Mouse (Mus musculus) layer of hippocampus, adult 9-11 months (tissue): ENCODE measurements around the gene Nxf1.
"Not testable (repeated sequence)": the region's sequence is repeated elsewhere in the genome, so short reads cannot be mapped to it uniquely, and the experiment has no call there.

Experiments
- DNase-seq: peaks from one replicate; pipeline ENCODE4 v3.0.0; 2022

The Nxf1 gene

DNA sequence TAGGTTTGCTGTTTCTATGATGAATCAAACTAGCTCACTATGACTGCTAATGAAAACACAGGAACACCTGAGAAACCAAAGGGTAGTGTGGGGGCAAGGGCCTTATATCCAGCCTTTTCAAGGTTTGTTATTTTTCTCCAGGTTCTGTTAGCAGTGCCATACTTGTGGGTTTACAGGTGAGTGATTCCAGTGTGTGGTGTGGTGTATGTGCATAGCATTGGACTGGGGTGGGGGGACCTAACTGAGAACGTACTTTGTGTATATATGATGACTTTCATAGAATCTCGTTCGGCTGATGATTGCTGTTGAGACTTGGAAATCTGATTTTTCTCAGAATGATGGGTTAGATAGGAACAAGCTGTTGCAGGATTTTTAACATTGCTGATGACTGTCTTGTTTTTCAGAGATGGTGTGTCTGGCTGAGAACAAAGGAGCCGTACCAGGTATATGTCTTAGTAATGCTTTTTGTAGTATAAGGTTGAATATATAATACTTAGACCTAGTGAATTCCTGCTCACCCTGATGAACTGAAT lies 31.7 kb upstream of the Nxf1 start:
- DNase-seq: no peak

DNA sequence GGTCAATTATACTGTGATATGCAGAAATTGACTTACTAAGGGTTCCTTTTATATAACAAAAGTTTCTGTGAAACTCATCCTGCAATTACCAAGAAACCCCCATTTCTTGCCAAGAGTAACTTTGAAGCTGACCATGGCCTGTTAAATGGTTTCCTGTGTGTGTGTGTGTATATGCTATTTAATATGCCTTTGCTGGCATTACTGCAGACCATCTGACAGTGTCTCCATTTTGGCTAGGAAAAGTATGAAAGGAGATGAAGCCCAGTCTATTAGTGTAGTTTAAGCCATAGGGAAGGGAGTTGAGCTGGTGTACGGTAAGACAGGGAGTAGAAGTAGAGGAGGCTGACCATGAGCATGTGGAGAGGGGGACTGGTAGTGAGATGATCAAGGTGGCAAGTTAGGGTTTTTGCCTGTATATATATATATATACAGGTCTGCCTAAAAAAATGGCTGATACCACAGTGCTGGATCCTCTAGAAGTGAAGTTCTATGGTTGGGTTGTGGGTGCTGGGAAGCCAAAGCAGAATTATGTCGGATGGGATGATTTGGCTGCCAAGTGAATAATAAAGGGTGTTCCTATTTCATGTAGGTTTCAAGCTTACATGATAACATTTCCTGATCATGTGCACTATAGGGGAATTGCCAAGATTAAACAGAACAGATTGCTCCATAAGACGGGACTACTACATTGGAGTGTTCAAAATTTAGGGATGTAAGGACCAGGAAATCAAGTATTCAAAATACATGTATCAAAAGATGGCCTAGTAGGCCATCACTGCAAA lies 30.1 kb upstream of the Nxf1 start:
- DNase-seq: no peak

DNA sequence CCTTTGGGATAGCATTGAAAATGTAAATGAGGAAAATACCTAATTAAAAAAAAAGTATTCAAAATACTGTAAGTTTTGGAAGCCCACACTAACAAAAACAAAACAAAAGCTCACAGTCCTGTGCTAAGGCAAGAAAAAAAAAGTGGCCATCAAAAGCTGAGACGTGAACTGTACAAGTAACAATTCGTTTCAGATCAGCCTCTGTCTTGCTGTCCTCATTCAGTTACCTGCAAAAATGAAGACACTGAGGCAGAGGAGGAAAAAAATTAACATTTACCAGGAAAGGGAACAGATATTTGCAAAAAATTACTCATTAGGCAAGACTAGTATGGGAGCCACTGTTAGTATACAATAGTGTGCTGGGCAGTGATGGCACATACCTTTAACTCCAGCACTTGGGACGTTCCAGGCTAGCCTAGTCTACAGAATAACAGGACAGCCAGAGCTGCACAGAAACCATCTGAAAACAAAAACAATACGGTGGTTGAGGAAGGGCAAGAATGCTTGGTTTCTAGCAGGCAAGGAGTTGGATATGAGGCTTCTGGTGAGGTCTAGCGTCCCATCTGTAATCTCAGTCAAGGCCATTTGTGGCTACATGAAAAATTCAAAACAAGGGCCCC lies 29.3 kb upstream of the Nxf1 start:
- no peak for DNase-seq

DNA sequence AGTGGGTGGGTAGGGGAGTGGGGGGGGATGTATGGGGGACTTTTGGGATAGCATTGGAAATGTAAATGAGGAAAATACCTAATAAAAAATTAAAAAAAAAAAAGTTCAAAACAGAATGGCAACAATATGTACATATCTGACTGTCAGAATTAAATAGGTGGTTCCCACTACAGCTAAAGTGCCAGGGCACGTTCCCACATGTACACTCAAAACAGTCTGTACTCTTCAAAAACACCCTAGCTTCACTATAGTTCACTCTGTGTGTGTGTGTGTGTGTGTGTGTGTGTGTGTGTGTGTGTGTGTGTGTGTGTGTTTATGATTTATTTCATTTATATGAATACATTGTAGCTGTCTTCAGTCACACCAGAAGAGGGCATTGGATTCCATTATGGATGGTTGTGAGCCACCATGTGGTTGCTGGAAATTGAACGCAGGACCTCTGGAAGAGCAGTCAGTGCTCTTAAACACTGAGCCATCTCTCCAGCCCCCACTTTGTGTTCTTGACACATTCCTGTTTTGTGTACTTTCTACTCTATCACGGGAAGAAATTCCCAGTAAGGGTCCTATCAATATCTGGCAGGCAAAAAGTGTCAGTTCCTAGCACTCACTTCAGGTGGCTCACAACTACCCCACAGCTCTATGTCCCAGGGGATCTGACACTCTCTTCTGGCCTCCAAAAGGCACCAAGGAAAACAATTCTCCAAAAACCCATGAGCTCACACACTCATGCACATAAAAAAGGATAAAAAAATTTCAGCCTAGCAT lies 28.4 kb upstream of the Nxf1 start:
- not testable (repeated sequence) for DNase-seq

DNA sequence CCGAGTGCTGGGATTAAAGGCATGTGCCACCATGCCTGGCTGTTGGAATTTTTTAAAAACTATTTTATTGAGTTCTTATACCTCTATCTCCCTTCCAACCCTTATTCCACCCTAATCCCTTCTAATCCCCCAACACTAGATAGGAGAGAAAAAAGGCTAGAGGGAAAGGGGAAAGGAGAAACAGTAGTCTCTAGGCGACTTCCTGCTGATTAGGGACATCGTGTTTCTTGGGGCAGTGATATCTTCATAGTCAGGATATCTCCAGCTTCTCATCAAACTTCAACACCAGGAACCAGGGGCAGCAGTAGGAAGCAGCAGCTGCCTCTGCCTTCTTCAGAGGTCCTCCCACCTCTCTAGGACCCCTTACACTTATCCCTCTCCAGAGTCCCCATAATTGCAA lies 22.5 kb upstream of the Nxf1 start:
- no peak for DNase-seq

DNA sequence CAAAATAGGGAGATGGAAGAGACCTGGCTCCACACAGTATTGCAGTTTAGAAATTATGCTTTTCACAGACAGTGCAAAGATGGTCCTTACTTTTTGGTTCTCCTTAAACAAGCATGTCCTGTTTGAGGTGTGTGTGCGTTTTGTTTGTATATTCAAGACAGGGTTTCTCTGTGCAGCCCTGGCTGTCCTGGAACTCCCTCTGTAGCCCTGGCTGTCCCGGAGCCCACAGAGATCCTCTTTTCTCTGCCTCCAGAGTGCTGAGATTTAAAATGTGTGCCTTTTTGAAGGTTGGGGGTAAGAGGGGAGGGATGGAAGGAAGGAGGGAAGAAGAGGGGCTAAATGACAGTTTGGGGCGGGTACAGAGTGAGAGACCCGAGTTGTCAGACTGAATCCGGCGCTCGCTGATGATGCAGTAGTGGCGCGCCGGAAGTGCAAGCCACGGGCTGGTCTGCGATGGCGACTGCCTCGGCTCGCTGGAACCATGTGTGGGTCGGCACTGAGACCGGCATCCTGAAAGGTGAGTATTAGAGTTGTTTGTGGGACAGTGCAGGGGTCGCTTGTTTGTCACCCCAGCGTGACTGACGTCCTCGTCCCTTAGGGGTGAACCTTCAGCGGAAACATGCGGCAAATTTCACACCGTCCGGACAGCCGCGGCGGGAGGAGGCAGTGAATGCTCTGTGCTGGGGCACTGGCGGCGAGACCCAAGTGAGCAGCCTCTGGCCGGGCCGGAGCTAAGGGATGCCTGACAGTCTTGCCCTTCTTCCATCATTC lies 21.3 kb upstream of the Nxf1 start, which contains the start of gene Wdr74:
Gene Wdr74, plus strand, starts transcription at position 439 of the 771 bp plus-strand sequence.
- peak; percentile 91 for DNase-seq

DNA sequence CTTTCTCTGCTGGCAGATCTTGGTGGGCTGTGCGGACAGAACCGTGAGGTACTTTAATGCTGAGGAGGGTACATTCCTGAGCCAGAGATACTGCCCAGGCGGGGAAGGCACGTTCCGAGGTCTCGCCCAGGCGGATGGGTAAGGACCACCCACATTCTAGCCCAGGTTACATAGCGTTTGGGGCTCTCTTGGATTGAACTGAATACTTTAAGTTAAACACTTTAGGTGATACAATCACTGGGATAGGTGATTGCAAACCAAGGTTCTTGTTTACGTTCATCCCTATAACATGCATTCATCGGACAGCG lies 20.8 kb upstream of the Nxf1 start:
- no peak for DNase-seq

DNA sequence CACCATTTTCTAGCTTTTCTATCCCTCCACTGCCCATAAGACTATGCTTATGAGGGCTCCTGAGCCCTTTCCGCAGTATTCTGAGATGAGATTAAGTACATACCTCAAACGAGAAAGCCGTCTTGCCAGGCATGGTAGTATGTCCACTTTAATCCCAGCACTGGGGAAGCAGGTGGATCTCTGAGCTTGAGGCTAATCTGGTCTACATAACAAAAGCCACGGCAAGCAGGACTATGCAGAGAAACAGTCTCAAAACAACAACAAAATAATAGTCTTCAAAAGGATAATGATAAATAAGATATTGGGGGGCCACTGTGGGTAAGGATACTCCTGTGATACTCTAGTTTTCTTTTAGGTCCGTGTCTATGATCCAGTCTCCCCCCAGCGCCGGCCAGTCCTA lies 18.0 kb upstream of the Nxf1 start:
- no peak for DNase-seq

DNA sequence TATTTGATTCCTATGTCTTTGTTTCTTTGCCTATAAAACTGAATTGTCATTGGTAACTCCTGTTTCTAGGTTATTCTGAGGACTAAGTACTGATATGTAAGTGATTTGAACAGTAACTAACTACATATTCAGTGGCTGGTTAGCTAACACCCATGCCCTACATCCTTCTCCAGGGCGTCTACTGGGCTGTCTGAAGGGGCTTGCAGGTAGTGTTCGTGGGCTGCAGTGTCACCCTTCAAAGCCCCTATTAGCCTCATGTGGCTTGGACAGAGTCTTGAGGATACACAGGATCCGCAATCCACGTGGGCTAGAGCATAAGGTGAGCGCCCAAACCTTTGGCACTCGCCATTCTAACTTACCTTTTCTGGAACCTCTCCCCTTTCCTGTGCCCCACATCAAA lies 17.2 kb upstream of the Nxf1 start:
- no peak for DNase-seq

DNA sequence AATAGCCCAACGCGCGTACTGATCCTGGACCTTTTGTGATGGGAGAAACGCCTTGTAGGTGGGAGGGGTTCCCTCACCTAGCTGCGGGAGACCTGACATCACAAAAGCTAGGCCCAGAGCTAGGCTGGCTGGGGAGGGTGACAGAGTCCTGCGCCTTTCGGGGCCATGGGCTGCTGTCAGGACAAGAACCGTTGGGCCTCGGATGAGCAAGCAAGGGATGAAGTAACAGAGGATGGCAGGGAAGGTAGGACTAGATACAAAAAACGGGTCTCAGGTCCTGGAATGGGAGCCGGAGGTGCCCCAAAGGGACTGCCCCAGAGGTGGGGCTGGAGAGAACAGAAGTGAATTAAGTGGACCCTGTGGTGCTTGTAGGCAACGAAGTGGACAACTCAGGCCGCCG lies 16.3 kb upstream of the Nxf1 start, which contains the start of gene 1700092M07Rik:
Gene 1700092M07Rik, plus strand, starts transcription at position 116 of the 400 bp plus-strand sequence.
- DNase-seq: peak; percentile 39

DNA sequence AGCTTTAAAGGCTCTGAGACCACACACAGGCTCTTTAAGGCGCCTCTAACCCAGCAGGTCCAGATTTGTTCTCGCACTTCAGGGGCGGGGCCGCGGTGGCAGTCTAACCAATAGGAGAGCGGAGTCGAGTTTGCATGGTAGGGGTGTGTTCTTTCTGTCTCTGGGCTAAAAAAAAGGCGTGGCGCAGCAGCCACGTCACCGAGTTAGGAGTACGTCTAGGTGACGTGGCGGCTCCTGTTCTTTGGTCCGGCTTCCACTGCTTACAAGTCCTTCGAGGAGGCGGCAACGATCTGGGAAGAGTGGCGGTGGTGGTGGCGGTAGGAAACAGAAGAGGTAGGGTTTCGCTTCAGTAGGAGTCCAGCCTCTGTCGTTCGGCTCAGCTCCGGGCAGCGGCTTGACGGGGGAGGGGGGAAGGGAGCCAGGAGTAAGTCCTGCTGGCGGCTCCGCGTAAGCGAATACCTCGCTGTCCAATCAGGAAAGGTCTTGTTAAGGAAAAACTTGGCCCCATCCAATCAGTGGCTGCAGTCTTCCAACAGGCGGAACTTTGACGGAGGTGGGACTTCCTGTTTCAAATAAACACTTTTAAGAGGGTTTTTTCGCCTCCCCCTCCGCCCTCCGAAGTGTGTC lies 15.5 kb upstream of the Nxf1 start, which contains the start of gene Stx5a:
Gene Stx5a, plus strand, starts transcription at position 171 of the 627 bp plus-strand sequence.
- DNase-seq: peak; percentile 98

DNA sequence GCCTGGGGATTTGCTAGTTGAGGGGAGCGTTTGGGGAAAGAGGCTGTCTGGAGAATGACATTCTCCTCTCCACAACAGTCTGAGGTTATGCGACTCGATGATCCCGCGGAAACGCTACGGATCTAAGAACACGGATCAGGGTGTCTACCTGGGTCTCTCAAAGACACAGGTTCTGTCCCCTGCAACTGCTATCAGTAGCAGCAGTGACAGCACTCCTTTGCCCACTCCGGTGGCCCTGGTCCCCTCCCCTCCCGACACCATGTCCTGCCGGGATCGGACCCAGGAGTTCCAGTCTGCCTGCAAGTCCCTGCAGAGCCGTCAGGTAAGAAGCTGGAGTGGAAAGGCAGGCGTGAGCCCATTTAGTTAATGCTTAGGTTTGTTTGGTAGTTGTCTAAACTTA lies 14.7 kb upstream of the Nxf1 start:
- DNase-seq: no peak

DNA sequence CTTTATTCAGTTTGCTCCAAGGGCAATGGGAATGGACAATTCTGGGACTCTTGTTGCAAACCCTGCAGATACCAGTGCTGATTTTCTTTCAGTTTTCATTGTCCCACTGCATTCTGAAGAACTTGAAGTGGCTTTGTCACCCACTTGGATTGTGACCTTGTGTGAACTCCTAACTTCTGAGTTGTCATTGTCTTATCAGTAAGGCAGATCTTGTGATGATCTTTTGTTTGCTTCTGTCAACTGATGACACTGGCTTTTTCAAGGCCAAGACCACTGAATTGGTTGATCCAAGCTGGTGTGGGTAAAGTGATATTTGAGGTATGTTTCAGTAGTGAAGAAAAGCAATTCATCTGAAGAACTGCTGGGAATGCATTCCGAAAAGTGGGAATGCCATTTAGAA lies 11.5 kb upstream of the Nxf1 start:
- DNase-seq: no peak

DNA sequence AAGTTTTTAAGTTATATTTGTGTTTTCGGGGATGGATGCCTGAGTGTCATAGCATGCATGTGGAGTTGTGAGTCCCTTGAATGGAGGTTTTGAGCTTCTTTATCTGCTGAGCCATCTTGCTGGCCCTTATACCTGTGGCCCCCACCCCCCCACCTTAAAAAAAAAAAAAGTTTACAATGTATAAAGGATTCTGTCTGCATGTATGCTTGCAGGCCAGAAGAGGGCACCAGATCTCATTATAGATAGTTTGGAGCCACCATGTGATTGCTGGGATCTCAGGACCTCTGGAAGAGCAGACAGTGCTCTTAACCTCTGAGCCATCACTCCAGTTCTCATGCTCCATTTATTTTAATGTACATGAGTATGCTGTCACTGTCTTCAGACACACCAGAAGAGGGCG lies 9.5 kb upstream of the Nxf1 start:
- no peak for DNase-seq

DNA sequence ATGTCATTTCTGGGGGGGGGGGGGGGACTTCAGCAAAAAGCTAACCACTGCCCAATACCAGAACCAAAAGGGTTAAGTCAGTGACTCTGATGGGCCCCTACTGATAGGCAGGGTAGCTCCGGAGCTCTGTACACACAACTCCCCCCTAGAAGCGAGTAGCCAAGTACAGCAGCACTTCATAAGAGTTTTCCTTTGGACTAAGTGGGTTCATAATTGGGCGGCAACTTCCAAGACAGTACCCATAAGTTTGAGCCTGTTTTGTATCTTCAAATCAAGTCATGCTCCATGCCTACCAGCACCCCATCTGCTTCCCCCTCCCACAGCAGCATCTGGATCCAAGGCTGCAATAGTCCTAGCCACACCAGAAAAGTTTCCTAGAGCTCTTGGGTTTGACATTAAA lies 1.2 kb upstream of the Nxf1 start:
- no peak for DNase-seq

DNA sequence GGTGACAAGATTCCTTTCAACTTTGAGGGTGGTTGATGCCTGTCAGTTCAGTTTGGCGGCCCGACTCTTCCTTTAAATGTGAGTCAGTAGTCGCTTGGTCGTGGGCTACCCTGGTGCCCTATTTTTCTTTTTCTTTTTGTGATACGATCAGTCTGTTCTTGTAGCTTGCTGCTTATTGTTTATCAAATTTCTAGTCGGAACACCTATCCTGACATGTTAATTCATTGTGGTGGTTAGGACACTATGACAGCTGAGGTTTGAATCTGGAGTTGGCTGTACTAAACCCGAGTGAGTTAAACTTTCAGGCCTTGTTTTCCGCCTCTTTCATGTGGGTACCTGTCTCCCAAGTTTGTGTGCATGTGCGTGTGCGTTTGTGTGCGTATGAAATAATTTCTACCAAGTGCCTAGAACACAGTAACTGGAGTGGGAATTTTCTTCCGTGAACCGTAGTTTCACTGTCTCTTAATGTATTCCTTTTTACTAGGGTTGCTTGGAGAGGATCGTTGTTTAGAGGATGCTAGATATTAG lies 662 bp downstream of the Nxf1 start:
- no peak for DNase-seq

DNA sequence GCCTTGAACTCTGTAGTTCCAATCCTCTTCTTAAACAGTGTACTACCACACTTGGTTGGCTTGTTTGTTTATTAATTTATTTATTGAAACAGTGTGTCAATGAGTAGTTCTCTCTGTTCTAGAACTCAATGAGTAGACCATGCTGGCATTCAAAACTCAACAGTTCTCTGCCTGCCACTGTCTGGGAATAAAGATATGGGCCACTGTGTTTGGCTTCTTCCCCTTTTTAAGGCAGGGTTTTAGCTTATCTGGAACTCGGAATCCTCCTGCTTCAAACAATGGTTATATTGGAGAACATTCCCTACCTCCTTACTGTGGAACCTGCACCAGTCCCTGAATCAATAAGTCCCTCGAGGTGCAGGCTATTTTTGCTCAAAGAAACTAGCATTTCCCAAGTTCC lies 2.0 kb downstream of the Nxf1 start:
- DNase-seq: no peak

DNA sequence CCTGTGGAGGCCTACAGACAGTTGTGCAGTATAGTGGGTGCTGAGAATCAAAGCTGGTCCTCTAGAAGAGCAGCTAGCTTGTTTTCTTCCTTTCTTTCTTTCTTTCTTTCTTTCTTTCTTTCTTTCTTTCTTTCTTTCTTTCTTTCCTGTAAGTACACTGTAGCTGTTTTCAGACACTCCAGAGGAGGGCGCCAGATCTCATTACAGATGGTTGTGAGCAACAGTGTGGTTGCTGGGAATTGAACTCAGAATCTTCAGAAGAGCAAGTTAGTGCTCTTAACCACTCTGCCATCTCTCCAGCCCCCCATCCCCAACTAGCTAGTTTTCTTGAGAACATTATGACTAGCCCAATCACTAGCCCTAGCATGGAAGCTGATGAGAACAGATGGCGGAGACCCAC lies 3.9 kb downstream of the Nxf1 start:
- no peak for DNase-seq

DNA sequence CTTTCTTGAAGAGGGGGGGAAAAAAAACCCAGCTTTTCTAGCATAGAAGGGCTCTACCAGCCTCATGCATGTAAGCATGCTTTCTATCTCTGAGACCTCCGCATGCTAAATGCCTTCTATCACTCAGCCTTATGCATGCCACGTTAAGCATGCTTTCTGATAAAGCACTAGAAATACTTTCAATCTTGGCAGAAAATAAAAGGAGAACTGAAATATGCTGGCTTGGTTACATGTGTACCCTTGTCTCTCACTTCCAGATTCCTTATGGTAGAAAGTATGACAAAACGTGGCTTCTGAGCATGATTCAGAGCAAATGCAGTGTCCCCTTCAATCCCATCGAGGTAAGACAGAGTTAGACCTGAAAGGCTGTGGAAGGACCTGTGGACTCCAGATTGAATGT lies 6.4 kb downstream of the Nxf1 start:
- no peak for DNase-seq

DNA sequence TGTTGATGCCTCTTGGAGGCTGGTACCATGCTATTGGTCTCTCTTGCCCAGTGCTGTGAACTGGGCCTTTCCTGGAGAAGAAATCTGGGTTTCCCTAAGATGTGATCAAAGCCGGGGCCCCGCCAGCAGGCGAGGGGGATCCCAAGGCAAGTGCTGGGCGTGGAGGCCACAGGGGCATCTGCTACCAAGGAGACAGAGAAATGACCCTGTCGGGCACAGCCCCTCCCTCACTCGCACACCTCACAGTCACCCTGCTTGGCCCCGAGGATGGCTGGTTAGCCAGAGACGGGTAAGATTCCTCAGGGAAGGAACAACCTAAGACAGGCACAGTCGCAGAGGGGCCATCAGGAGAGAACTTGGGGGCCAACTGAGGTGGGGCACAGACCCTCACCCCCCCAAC lies 8.7 kb downstream of the Nxf1 start:
- DNase-seq: no peak

DNA sequence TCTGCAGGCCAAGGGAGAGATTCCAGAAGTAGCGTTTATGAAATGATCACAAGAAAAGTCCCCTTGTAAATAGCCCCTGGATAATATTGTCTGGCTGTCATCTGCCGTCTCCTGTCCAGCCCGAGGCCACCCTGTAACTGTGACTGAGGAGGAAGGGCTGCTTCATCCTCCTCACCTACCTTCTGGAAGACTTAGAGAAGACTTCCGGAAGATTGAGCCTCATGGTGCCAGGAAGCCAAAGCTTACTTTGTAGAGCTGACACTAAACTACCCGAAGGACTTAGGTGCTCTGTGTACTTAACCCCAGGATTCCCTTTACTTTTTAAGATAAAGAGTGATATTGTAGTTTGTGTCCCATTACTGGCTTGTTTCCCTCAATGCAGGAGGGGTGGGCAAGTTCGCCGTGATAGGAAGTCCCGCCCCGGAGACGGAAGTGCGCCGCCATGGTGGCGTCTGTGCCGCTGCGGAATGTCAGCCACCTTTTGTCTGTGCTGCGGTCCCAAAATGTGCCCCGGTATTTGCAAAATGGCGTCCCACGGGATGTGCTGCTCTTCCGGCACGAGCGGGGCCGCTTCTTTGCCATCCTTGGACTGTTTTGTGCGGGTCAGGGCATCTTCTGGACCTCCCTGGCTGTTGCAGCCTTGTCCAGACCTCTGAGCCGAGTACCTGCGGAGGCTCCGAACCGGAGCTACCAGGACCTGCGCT lies 13.8 kb downstream of the Nxf1 start, which contains the start of gene Tmem223:
Gene Tmem223, plus strand, starts transcription at position 430 of the 704 bp plus-strand sequence.
- DNase-seq: peak; percentile 82
